Comparison of ENCODE assay signal across 12 mouse cellular contexts in the genomic region with DNA sequence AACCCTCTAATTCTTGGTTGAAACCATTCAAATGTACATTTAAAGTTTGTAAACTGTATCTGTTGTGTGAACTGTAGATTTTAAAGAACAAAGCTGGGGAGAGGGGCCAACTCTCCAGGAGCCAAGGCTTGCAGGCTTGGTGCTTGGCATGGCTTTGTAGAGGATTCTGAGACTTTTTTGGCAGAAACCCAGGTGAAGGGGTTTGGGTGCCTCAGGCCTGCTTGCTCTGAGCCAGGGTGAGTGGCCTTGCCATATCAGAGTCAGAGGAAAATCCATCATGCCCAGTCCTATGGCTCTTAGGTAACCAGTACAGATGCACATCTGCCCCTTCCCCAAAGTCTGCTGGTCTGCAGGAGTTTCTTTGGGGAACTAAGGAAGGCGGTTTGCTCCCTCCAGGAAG.
"Had no signal": no experiment of that assay in that cellular context is flagged by ENCODE, and none has a peak within 500 bp of the region (broad histone marks: within the 10 kb centered on the region; RNA-seq: fewer than 3 reads in every experiment).

No protein-coding gene starts in this region.

- H3K4me3 ChIP-seq: limb, embryonic 15.5 days; liver, embryonic 13.5 days; midbrain, embryonic 12.5 days; stomach, embryonic 15.5 days had no signal

- H3K9me3 ChIP-seq: limb, embryonic 15.5 days; liver, embryonic 13.5 days; midbrain, embryonic 12.5 days; stomach, embryonic 15.5 days had no signal

- H3K27ac ChIP-seq: limb, embryonic 15.5 days; liver, embryonic 13.5 days; midbrain, embryonic 12.5 days; stomach, embryonic 15.5 days had no signal

- DNase-seq: kidney, postnatal 36 days; layer of hippocampus, adult 9-11 months; layer of hippocampus, postnatal 36 days; liver, embryonic 13.5 days; lung, adult 18-20 months; right cerebral cortex, postnatal 14 days; thymus, adult 2 months; thymus, postnatal 25 days had no signal

- H3K27me3 ChIP-seq: limb, embryonic 15.5 days; liver, embryonic 13.5 days; stomach, embryonic 15.5 days had no signal

- H3K36me3 ChIP-seq: liver, embryonic 13.5 days; stomach, embryonic 15.5 days had no signal

- ATAC-seq: midbrain, embryonic 16.5 days had no signal

- H3K4me2 ChIP-seq: limb, embryonic 15.5 days; liver, embryonic 13.5 days; midbrain, embryonic 12.5 days; stomach, embryonic 15.5 days had no signal

- H3K9ac ChIP-seq: limb, embryonic 15.5 days; liver, embryonic 13.5 days; midbrain, embryonic 12.5 days; stomach, embryonic 15.5 days had no signal
